Mouse (Mus musculus): Measurements from ENCODE around the gene Fam185a.

DNA sequence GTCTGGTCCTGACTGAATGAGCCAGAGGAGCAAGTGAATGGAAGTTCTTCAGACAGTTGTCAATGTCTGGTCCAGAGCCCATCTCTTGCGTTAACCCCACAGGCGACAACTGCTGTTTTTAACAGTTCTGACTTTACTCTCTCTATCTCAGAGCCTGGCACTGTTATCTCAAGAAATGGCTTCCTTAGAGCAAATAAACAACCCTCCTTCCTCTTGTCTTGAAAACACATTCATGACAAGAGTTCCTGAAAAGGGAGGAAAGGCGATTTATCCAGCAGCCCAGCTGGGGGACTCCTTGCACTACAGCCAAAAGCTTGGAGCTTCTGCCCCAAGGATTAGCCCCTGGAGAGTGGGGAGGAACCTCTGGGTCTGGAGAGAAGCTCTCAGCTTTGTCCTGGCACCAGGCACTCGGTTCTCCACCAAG is 102.7 kb downstream of the Fam185a start:
- TF ChIP-seq POLR2A (IDR thresholded peaks at IDR 0.05; ENCODE audit: insufficient read length, low read depth) (no peak), E2F4 (IDR thresholded peaks at IDR 0.05; ENCODE audit: insufficient read depth) (no peak), TCF3 (IDR thresholded peaks at IDR 0.05; ENCODE audit: insufficient read length, low read depth) (no peak), MAX (IDR thresholded peaks at IDR 0.05; ENCODE audit: low read depth) (no peak), USF1 (IDR thresholded peaks at IDR 0.05; ENCODE audit: low read depth) (no peak), MYOG (IDR thresholded peaks at IDR 0.05; ENCODE audit: control insufficient read depth in 1 of 3, insufficient read depth in 1 of 3, insufficient read length in 2 of 3, low read depth in 2 of 3) (peak in 1 of 3 experiments; percentile 25), POLR2AphosphoS2 (IDR thresholded peaks at IDR 0.05; ENCODE audit: insufficient read length, low read depth) (no peak), TCF12 (IDR thresholded peaks at IDR 0.05; ENCODE audit: insufficient read depth, poor library complexity, severe bottlenecking) (no peak), CEBPB (IDR thresholded peaks at IDR 0.05; ENCODE audit: insufficient read depth, poor library complexity, severe bottlenecking) (no peak), SRF (IDR thresholded peaks at IDR 0.05; ENCODE audit: control insufficient read depth, insufficient read length, low read depth) (no peak)

All from myocyte (in vitro differentiated cells).